Mouse (Mus musculus) Muller cell, postnatal 12 days (primary cell): ENCODE measurements around the gene Mecom.

ENCODE experiments used
- DNase-seq: peaks from one replicate; pipeline ENCODE4 v3.0.0-alpha.2; 2015; ENCODE audit errors: inconsistent ontology term

The Mecom gene

DNA sequence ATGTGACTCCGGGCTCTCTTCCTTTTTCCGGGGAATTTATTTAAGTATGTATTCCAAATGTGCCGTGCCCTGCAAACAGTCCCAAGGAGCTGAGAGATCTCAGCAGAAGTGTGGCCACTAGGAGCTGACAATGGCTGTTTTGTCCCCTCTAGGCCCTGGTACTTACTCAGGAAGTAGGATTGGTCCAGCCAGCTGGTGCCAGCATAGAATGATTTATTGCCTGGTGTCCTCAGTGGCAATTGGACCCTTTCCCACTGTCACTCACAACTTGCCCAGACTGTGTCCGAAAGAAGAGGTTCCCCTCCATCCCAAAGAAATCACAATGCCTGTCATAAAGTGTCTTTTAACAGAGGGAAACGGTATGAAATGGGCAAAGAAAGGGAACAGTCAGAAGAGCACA lies 340.4 kb downstream of the Mecom start:
- no peak for DNase-seq

GRCm38 (mm10) chr3:30206123-30206522 lies 341.7 kb downstream of the Mecom start:
- DNase-seq: no peak

- no peak for DNase-seq
Observed at GRCm38 (mm10) chr3:30203764-30204163, 344.0 kb downstream of the Mecom start.

DNA sequence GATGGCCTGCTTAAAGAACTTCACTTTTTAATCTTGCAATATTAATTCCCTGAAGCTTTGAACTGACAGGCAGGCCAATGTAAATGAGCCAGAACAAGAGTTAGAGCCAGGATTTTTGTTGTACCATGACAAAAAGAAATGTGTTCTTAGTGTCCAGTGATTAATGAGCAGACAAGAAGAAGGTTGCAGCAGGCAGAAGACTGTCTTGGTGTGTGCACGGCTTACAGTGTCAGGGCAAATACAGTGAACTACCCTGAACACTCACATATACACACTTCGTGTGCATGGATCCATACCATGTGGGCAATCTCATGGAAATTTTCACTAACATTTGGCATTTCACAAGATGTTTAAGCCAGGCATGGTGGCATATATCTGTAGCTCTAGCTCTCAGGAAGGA lies 349.0 kb downstream of the Mecom start:
- no peak for DNase-seq

DNA sequence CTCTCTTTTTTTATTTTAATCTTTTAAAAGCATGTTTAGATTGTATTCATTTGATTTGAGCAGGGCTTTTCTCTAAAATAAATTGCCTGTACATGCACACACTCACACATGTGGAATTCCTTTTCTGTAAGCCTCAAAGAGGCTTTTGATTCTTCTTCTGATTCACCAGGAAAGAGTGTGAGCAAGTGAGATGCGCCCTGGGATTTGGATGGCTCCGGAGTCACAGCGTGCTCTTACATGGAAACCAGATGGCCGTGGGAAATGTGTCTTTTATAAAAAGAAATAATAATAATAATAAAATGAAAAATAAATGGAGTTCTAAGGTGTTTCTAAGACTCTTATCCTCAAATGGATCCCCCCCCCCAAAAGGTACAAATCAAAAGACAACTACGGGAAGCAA lies 349.6 kb downstream of the Mecom start:
- DNase-seq: peak; percentile 30

DNA sequence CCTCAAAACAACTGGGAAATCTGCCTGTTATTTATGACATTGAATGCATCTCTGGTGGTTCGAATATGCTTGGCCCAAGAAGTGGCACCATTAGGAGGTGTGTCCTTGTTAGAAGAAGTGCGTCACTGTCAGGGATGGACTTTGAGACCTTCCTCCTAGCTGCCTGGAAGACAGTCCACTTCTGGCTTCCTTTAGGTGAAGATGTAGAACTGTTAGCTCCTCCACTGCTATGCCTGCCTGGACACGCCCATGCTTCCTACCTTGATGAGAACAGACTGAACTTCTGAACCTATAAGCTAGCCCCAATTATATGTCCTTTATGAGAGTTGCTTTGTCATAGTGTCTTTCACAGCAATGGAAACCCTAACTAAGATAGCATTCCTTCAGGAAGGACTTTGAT lies 352.6 kb downstream of the Mecom start:
- DNase-seq: no peak

GRCm38 (mm10) chr3:30192294-30193007 lies 355.4 kb downstream of the Mecom start:
- DNase-seq: no peak

- DNase-seq: no peak
Observed at GRCm38 (mm10) chr3:30189325-30189724, 358.5 kb downstream of the Mecom start.

- DNase-seq: peak; percentile 51
Observed at GRCm38 (mm10) chr3:30187812-30188469, 359.9 kb downstream of the Mecom start.

GRCm38 (mm10) chr3:30181807-30182481 lies 365.9 kb downstream of the Mecom start:
- no peak for DNase-seq

DNA sequence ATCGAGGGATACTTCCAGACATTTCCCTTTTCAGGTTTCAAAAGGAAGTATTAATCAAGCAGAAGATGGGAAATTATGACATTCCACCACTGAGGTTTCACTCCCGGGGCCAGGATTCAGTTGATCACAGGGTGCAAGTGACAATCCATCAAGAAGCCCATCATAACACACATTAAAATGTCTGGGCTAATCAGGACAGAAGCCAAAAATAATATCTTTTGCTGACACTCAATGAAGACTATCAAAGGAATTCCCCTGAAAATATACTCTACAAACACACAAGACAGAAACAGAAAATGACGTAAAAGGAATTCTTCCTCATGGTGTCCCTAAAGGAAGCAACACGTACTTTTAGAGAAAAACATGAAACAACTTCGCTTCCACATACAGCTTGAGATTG lies 371.2 kb downstream of the Mecom start:
- DNase-seq: no peak

- no peak for DNase-seq
Observed at GRCm38 (mm10) chr3:30173812-30174211, 374.0 kb downstream of the Mecom start.

DNA sequence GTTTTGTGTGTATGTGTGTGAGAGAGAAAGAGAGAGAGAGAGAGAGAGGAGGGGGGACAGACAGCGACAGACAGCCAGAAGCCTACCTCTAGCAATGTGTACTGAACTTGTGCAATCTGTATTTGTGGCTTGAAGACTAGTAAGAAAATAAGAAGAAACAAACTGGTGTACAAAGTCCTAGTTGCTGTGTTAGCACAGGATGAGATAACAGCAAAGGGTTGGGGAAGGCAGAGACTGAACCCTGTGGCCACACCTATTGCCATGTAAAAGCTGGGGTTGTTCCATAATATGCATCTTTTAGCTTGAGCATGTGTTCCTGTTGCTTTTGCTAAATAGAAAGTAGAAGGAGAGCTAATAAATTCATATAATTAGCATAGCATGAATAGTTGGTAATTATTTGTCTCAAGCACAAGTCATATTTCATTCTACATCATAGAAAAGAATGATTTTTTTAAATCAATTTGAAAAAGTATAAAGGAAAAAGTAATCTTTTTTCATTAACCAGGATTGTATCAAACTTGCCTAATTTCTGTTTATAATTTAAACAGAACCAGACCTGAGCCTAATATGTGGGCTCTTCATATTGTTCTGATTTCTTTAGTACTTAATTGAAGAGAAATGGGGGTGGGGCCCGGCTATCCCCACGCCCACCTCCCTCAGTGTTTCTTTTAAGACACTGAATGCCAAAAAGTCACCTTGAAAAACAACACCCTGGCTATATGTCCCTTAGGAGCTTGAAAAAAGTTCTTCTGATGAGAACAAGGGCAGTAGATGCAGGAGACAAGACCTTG lies 379.2 kb downstream of the Mecom start:
- no peak for DNase-seq

DNA sequence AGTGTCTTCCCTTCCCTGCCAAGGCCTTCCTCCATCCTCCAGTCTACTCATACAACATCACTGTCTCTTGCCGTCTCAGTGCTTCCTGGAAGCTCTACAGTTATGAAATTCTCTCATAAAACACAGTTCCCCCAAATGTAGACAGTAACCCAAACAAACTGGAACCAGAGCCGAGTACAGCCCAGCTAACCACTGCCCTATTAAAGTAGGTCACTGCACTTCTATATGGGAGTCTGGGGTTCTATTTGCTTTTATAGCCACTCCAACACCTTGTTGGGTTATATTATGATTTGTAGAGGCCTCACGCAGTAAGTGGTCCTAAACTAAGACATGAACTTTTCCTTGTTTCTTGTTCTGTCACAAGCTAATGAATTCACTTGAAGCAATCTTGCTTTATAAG lies 380.8 kb downstream of the Mecom start:
- DNase-seq: no peak

DNA sequence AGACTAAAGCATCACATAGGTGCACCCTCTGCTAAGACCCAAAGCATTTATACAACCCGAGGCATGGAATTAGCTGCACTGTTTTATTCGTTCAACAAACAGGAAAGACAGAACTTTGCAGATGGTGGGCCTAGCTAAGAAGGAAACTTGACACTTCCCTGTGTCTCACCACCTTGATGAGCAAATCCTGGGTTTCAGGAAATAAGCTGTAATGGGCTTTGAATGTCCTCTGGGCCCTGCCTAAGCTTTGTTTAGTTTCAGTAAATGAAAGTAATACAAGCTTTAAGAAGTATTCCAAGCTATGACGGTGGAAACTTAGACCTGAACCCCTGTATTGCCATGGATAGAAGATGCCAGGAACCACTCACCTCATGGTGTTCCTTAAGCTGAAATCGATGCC lies 383.0 kb downstream of the Mecom start:
- DNase-seq: no peak

GRCm38 (mm10) chr3:30163390-30163789 lies 384.4 kb downstream of the Mecom start:
- DNase-seq: no peak

- DNase-seq: no peak
Observed at GRCm38 (mm10) chr3:30160961-30161670, 386.7 kb downstream of the Mecom start.

DNA sequence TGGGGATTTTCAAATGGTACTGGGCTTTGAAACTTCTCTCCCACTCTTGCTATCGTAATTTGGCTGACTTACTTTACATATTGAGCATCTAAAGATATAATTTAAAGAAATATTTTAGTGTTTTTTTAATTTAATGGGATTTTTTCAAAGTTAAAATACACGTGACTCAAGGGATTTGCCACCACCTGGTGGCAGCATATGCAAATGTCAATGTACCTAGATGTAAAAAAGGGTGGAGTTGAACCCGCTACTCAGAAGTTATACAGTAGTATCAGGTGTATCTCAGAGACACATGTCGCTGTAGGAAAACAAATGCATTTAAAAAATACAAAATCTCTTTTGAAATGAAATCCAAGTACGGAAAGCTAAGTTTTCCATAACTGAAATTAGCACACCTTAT lies 387.5 kb downstream of the Mecom start:
- DNase-seq: no peak

DNA sequence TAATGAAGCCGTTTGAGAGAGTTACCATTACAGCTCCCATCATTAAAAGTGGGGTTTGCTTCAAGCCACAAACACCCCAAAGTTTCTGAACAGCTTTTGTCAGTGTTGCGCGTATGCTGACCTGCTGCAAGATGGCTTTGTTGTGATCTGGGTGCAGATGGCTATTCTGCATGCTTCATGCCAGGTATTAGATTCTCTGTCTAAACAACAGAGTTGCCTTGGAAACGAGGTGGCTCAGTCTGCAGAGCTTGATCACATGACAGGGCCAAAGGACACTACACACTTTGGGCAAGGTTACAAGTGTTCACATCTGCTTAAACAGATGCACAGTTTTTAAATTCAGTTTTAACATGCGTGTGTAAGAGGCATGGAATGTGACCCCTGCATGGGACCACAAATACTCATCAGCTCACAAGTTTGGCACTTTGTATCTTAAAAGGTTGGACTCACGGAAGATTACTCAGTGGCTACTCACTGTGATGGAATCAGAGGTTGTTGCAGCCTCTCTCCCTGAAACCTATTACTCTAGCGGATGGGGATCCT lies 390.6 kb downstream of the Mecom start:
- no peak for DNase-seq

GRCm38 (mm10) chr3:30154390-30154789 lies 393.4 kb downstream of the Mecom start:
- no peak for DNase-seq

GRCm38 (mm10) chr3:30153923-30154331 lies 393.9 kb downstream of the Mecom start:
- DNase-seq: peak; percentile 89
